ENCODE assay signal across 9 mouse cellular contexts in genomic region chr16:17583064-17583463, GRCm38 (mm10). TPM values are rescaled to one million over a fixed set of nuclear protein-coding genes. Genes with fewer than 3 reads are reported as not detected.
A peak's percentile ranks its signal among the peaks of the same experiment; 100 is the strongest.
DNase-seq lines count a peak whose midpoint lies in the region; ATAC-seq and TF ChIP-seq lines count a peak whose summit lies in the region.
"Had no signal": no experiment of that assay in that cellular context is flagged by ENCODE, and none has a peak within 500 bp of the region (broad histone marks: within the 10 kb centered on the region; RNA-seq: fewer than 3 reads in every experiment).

Gene Slc7a4, minus strand, starts transcription at chr16:17583214.

- no peak for ATAC-seq in heart, embryonic 16.5 days (replicated peaks; ENCODE audit: extremely low read depth, insufficient read depth, low FRiP score)
- ATAC-seq in midbrain, embryonic 13.5 days, result no peak

- H3K9ac ChIP-seq in heart, embryonic 16.5 days (ENCODE audit: low read length), result no peak within 1 kb of the TSS
- H3K9ac ChIP-seq in midbrain, embryonic 13.5 days (replicated peaks), result no peak within 1 kb of the TSS
- H3K9ac ChIP-seq: lung, embryonic 15.5 days had no signal

- no peaks in the 10 kb centered on the region for H3K4me1 ChIP-seq in heart, embryonic 16.5 days (ENCODE audit: control insufficient read depth, insufficient read depth, low read length)
- H3K4me1 ChIP-seq in embryonic fibroblast, embryonic 13.5 days (ENCODE audit: control insufficient read depth, insufficient read depth, low read length), result no peaks in the 10 kb centered on the region
- no peaks in the 10 kb centered on the region for H3K4me1 ChIP-seq in midbrain, embryonic 13.5 days (replicated peaks)
- H3K4me1 ChIP-seq: lung, embryonic 15.5 days had no signal

- H3K9me3 ChIP-seq in heart, embryonic 16.5 days (replicated peaks; ENCODE audit: control insufficient read depth, low read length), result no peaks in the 10 kb centered on the region
- H3K9me3 ChIP-seq in midbrain, embryonic 13.5 days, result no peaks in the 10 kb centered on the region
- H3K9me3 ChIP-seq: lung, embryonic 15.5 days had no signal

- peak; percentile 62; the same call in 1 of the 2 replicates for TF ChIP-seq CTCF in embryonic fibroblast, embryonic 13.5 days (IDR thresholded peaks at IDR 0.05; ENCODE audit: borderline replicate concordance, insufficient read depth, low read length)

- H3K27ac ChIP-seq in heart, embryonic 16.5 days (ENCODE audit: low read length), result no peak within 1 kb of the TSS
- H3K27ac ChIP-seq in embryonic fibroblast, embryonic 13.5 days (ENCODE audit: insufficient read depth, low read length), result no peak within 1 kb of the TSS
- H3K27ac ChIP-seq in midbrain, embryonic 13.5 days, result no peak within 1 kb of the TSS
- H3K27ac ChIP-seq: lung, embryonic 15.5 days had no signal

- no peak within 1 kb of the TSS for H3K4me3 ChIP-seq in heart, embryonic 16.5 days (ENCODE audit: low read length)
- H3K4me3 ChIP-seq in embryonic fibroblast, embryonic 13.5 days (ENCODE audit: insufficient read depth, low read length), result no peak within 1 kb of the TSS
- no peak within 1 kb of the TSS for H3K4me3 ChIP-seq in midbrain, embryonic 13.5 days (replicated peaks)
- H3K4me3 ChIP-seq: lung, embryonic 15.5 days had no signal

- no peak for DNase-seq in heart, postnatal 14 days
- peak; percentile 94 for DNase-seq in ES-CJ7 (ENCODE audit: low read depth, low spot score)
- no peak for DNase-seq in large intestine, adult 2 months (ENCODE audit: low read depth, low spot score)
- DNase-seq in ovary, postnatal 36 days (ENCODE audit: low spot score), result no peak
- no peak for DNase-seq in cerebellum, adult 18-20 months

- TF ChIP-seq POLR2A in embryonic fibroblast, embryonic 13.5 days (IDR thresholded peaks at IDR 0.05; ENCODE audit: low read depth, low read length), result no peak

- no peaks in the 10 kb centered on the region for H3K27me3 ChIP-seq in heart, embryonic 16.5 days (ENCODE audit: control insufficient read depth, insufficient read depth, low read length)
- H3K27me3 ChIP-seq in midbrain, embryonic 13.5 days, result peaks cover 3% of the 10 kb centered on the region; the same call in 1 of the 2 replicates
- H3K27me3 ChIP-seq: lung, embryonic 15.5 days had no signal

- no peaks in the 10 kb centered on the region for H3K36me3 ChIP-seq in heart, embryonic 16.5 days (ENCODE audit: control insufficient read depth, insufficient read depth)
- H3K36me3 ChIP-seq in midbrain, embryonic 13.5 days, result no peaks in the 10 kb centered on the region
- H3K36me3 ChIP-seq: lung, embryonic 15.5 days had no signal

- WGBS in heart, embryonic 16.5 days, result 21% methylated on average over 8 of the region's 8 CpGs
- WGBS in large intestine, adult 2 months, result 33% methylated on average over 8 of the region's 8 CpGs
- WGBS in midbrain, embryonic 13.5 days, result 14% methylated on average over 8 of the region's 8 CpGs

- no peak within 1 kb of the TSS for H3K4me2 ChIP-seq in heart, embryonic 16.5 days (ENCODE audit: low read depth, low read length)
- no peak within 1 kb of the TSS for H3K4me2 ChIP-seq in midbrain, embryonic 13.5 days (replicated peaks)
- H3K4me2 ChIP-seq: lung, embryonic 15.5 days had no signal

- intact Hi-C loops in heart, postnatal 14 days (cut with DNase I), result no loop called here

RNA-seq across cellular contexts. Expression of gene Slc7a4, which starts in this region (rescaled TPM):
- 10.5 and 12.3 TPM in 2 replicates for polyA plus RNA-seq in heart, embryonic 16.5 days (2015; fragmentation: Nextera tagmentation; extraction: Ambion mirVana)
- 1 to 10 TPM; 1.6 to 1.8 TPM for total RNA-seq in heart, postnatal 14 days (2021)
- polyA plus RNA-seq in embryonic fibroblast, embryonic 13.5 days (2011; ENCODE audit: insufficient read length, low read depth, missing spikeins), result 2.1 and 2.2 TPM in 2 replicates
- polyA plus RNA-seq in large intestine, adult 2 months (2012; rRNA removed), result 21.3 and 21.6 TPM in 2 replicates
- polyA plus RNA-seq in midbrain, embryonic 13.5 days (2015; fragmentation: Nextera tagmentation; extraction: Ambion mirVana), result 13.8 and 14.3 TPM in 2 replicates
